Comparison of ENCODE assay signal across 17 mouse cellular contexts in genomic region chr12:31806410-31807154, GRCm38 (mm10).
DNase-seq lines count a peak whose midpoint lies in the region; ATAC-seq and TF ChIP-seq lines count a peak whose summit lies in the region.
"Had no signal": no experiment of that assay in that cellular context is flagged by ENCODE, and none has a peak within 500 bp of the region (broad histone marks: within the 10 kb centered on the region; RNA-seq: fewer than 3 reads in every experiment).

No protein-coding gene starts in this region.

- 38% methylated on average over 5 of the region's 5 CpGs for WGBS in liver, embryonic 13.5 days (ENCODE audit: insufficient replicate concordance)
- WGBS in neural tube, embryonic 15.5 days, result 88% methylated on average over 5 of the region's 5 CpGs
- 76% methylated on average over 5 of the region's 5 CpGs for WGBS in thymus, adult 2 months

- no peak for DNase-seq in frontal cortex, postnatal 14 days (ENCODE audit: low spot score in 2 of 2)
- DNase-seq in spleen, adult 12 weeks (ENCODE audit: low spot score), result peak; percentile 2
- DNase-seq in spleen, postnatal 4 days (ENCODE audit: low spot score in 2 of 2), result no peak
- no peak for DNase-seq in liver, embryonic 13.5 days
- no peak for DNase-seq in thymus, adult 2 months
- DNase-seq in adrenal gland, adult 18-20 months (ENCODE audit: low spot score in 2 of 2), result no peak
- DNase-seq: cerebellum, postnatal 10 days; heart, adult 11 months; kidney, adult 2 months; left cerebral cortex, postnatal 4 days; thymus, postnatal 25 days had no signal

- peaks cover 6% of the 10 kb centered on the region; the same call in 1 of the 2 replicates for H3K4me1 ChIP-seq in liver, embryonic 13.5 days (replicated peaks)
- H3K4me1 ChIP-seq in neural tube, embryonic 15.5 days, result no peaks in the 10 kb centered on the region
- H3K4me1 ChIP-seq in thymus, adult 2 months (replicated peaks; ENCODE audit: control insufficient read depth, insufficient read depth, low read length), result no peaks in the 10 kb centered on the region
- H3K4me1 ChIP-seq: lung, embryonic 15.5 days; midbrain, embryonic 10.5 days; stomach, embryonic 15.5 days had no signal

- peak; percentile 47 for ATAC-seq in frontal cortex, adult (ENCODE audit: low TSS enrichment)
- ATAC-seq in liver, embryonic 13.5 days (ENCODE audit: low read depth), result peak; percentile 73
- ATAC-seq in neural tube, embryonic 15.5 days (ENCODE audit: low FRiP score), result no peak
- ATAC-seq: hindbrain, embryonic 16.5 days had no signal

- H3K27ac ChIP-seq in liver, embryonic 13.5 days, result 0 out of 2 replicates have a peak overlapping the region, but pooled peaks have one; percentile 55
- H3K27ac ChIP-seq in neural tube, embryonic 15.5 days (replicated peaks), result no peak overlapping the region
- no peak overlapping the region for H3K27ac ChIP-seq in thymus, adult 2 months (ENCODE audit: control insufficient read depth, insufficient read depth, low read length)
- H3K27ac ChIP-seq: lung, embryonic 15.5 days; midbrain, embryonic 10.5 days; stomach, embryonic 15.5 days had no signal

- no peak overlapping the region for H3K9ac ChIP-seq in liver, embryonic 13.5 days
- no peak overlapping the region for H3K9ac ChIP-seq in neural tube, embryonic 15.5 days (replicated peaks)
- H3K9ac ChIP-seq: lung, embryonic 15.5 days; stomach, embryonic 15.5 days had no signal

- H3K27me3 ChIP-seq in liver, embryonic 13.5 days, result no peaks in the 10 kb centered on the region
- no peaks in the 10 kb centered on the region for H3K27me3 ChIP-seq in neural tube, embryonic 15.5 days (replicated peaks)
- no peaks in the 10 kb centered on the region for H3K27me3 ChIP-seq in thymus, adult 2 months (ENCODE audit: control insufficient read depth, insufficient read depth, low read length)
- H3K27me3 ChIP-seq: lung, embryonic 15.5 days; stomach, embryonic 15.5 days had no signal

- no peaks in the 10 kb centered on the region for H3K9me3 ChIP-seq in liver, embryonic 13.5 days (replicated peaks)
- H3K9me3 ChIP-seq in neural tube, embryonic 15.5 days (replicated peaks), result no peaks in the 10 kb centered on the region
- H3K9me3 ChIP-seq: lung, embryonic 15.5 days; midbrain, embryonic 10.5 days; stomach, embryonic 15.5 days had no signal

- no peak for TF ChIP-seq CTCF in thymus, adult 2 months (IDR thresholded peaks at IDR 0.05; ENCODE audit: borderline replicate concordance, control insufficient read depth, extremely low read depth, insufficient read depth, low read length, poor library complexity)

- no peak overlapping the region for H3K4me3 ChIP-seq in liver, embryonic 13.5 days (replicated peaks)
- H3K4me3 ChIP-seq in neural tube, embryonic 15.5 days (replicated peaks), result no peak overlapping the region
- no peak overlapping the region for H3K4me3 ChIP-seq in thymus, adult 2 months (ENCODE audit: control insufficient read depth, insufficient read depth, low read length)
- H3K4me3 ChIP-seq: lung, embryonic 15.5 days; midbrain, embryonic 10.5 days; stomach, embryonic 15.5 days had no signal

- no peaks in the 10 kb centered on the region for H3K36me3 ChIP-seq in liver, embryonic 13.5 days
- 0 out of 2 replicates have a peak, but pooled peaks cover 2% of the 10 kb centered on the region for H3K36me3 ChIP-seq in neural tube, embryonic 15.5 days
- no peaks in the 10 kb centered on the region for H3K36me3 ChIP-seq in thymus, adult 2 months (ENCODE audit: control insufficient read depth, insufficient read depth, low read length)
- H3K36me3 ChIP-seq: lung, embryonic 15.5 days; midbrain, embryonic 10.5 days; stomach, embryonic 15.5 days had no signal

- TF ChIP-seq POLR2A in thymus, adult 2 months (IDR thresholded peaks at IDR 0.05; ENCODE audit: control insufficient read depth, extremely low read depth, insufficient read depth, low read length, poor library complexity), result no peak

- H3K4me2 ChIP-seq in liver, embryonic 13.5 days, result no peak overlapping the region
- no peak overlapping the region for H3K4me2 ChIP-seq in neural tube, embryonic 15.5 days
- H3K4me2 ChIP-seq: lung, embryonic 15.5 days; stomach, embryonic 15.5 days had no signal
